Mouse (Mus musculus) liver, embryonic 16.5 days (tissue): Measurements from ENCODE around the gene Spout1. TPM values are rescaled to one million over a fixed set of nuclear protein-coding genes. Genes with fewer than 3 reads are reported as not detected.
A peak's percentile ranks its signal among the peaks of the same experiment; 100 is the strongest.
"Not testable (repeated sequence)": the region's sequence is repeated elsewhere in the genome, so short reads cannot be mapped to it uniquely, and the experiment has no call there.

Experiments used
- ATAC-seq: fragments of 200-750 bp; cut with Nextera tagmentation; 2 replicates; pipeline ENCODE4 v1.8.0; 2017; ENCODE audit warnings: low read depth, mild to moderate bottlenecking, moderate number of reproducible peaks, moderate library complexity
- H3K27ac ChIP-seq: fragments of 300-500 bp; sonication (generic); 2 replicates; pipeline ENCODE4 v1.5.1; 2014; ENCODE audit warnings: mild to moderate bottlenecking, low read length
- H3K27me3 ChIP-seq: fragments of 300-500 bp; sonication (generic); 2 replicates; pipeline ENCODE4 v1.6.1; 2014; ENCODE audit warnings: low read depth, low read length, mixed read lengths; ENCODE audit not compliant: control insufficient read depth, insufficient read depth
- H3K36me3 ChIP-seq: fragments of 300-500 bp; sonication (generic); 2 replicates; pipeline ENCODE4 v1.6.1; 2014; ENCODE audit warnings: mild to moderate bottlenecking; ENCODE audit not compliant: control insufficient read depth, insufficient read depth
- H3K4me1 ChIP-seq: fragments of 300-500 bp; sonication (generic); 2 replicates; pipeline ENCODE4 v1.6.1; 2014; ENCODE audit warnings: low read depth, low read length, mixed read lengths; ENCODE audit not compliant: control insufficient read depth
- H3K4me2 ChIP-seq: fragments of 300-500 bp; sonication (generic); 2 replicates; pipeline ENCODE4 v1.6.1; 2014; ENCODE audit warnings: low read depth, low read length, mixed read lengths
- H3K4me3 ChIP-seq: fragments of 300-500 bp; sonication (generic); 2 replicates; pipeline ENCODE4 v1.5.1; 2014; ENCODE audit warnings: low read depth, mild to moderate bottlenecking, low read length
- H3K9ac ChIP-seq: fragments of 300-500 bp; sonication (generic); 2 replicates; pipeline ENCODE4 v1.6.1; 2014; ENCODE audit warnings: low read depth, low read length
- H3K9me3 ChIP-seq: fragments of 300-500 bp; sonication (generic); replicated peaks from 2 replicates; pipeline ENCODE4 v1.6.1; 2016; ENCODE audit warnings: low read length; ENCODE audit not compliant: control insufficient read depth
- WGBS: fragments of 180-500 bp; shearing (Covaris S2); extraction: QIAGEN DNeasy Blood & Tissue Kit; methylation state at CpG from one replicate; pipeline ENCODE4 v1.1.7; 2014; ENCODE audit not compliant: insufficient replicate concordance; 5-methylcytosine and 5-hydroxymethylcytosine counted together
- polyA plus RNA-seq: library from polyadenylated mRNA; unstranded; fragments of >200 nt; fragmentation: Nextera tagmentation; extraction: Ambion mirVana; gene quantifications from 2 replicates; pipeline ENCODE4 v1.2.1, GENCODE M21; 2015

Gene Spout1
- polyA plus RNA-seq, 1 experiment from 2014 or later: 22.5 TPM

GRCm38 (mm10) chr2:30171997-30172382 lies 6.3 kb downstream of the Spout1 start:
- Histone ChIP-seq H3K27ac (no peak overlapping the region), H3K9ac (peak overlapping the region; percentile 67), H3K27me3 (no peaks in the 10 kb centered on the region), H3K9me3 (peaks cover 4% of the 10 kb centered on the region), H3K4me2 (peak overlapping the region; percentile 94), H3K4me1 (peaks cover 12% of the 10 kb centered on the region), H3K4me3 (peak overlapping the region; percentile 68), H3K36me3 (peaks cover 25% of the 10 kb centered on the region)
- 0 out of 2 replicates have a peak, but pooled peaks have one; percentile 5 for ATAC-seq
- 2% methylated on average over 19 of the region's 19 CpGs for WGBS

GRCm38 (mm10) chr2:30171371-30171996 lies 6.8 kb downstream of the Spout1 start, which contains the start of gene Endog:
TSS of gene Endog (plus strand) at chr2:30171493.
- H3K4me2 ChIP-seq: peak within 1 kb of the TSS; percentile 94
- WGBS: under 1% methylated on average over 75 of the region's 75 CpGs
- peaks cover 9% of the 10 kb centered on the region for H3K9me3 ChIP-seq
- H3K9ac ChIP-seq: peak within 1 kb of the TSS; percentile 67
- H3K4me3 ChIP-seq: peak within 1 kb of the TSS; percentile 68
- peak; percentile 92 for ATAC-seq
- peak within 1 kb of the TSS; percentile 69 for H3K27ac ChIP-seq
- H3K4me1 ChIP-seq: peaks cover 11% of the 10 kb centered on the region
- peaks cover 24% of the 10 kb centered on the region for H3K36me3 ChIP-seq
- H3K27me3 ChIP-seq: no peaks in the 10 kb centered on the region

- Histone ChIP-seq H3K4me3 (no peak overlapping the region), H3K4me2 (no peak overlapping the region), H3K4me1 (peaks cover 2% of the 10 kb centered on the region; the same call in 1 of the 2 replicates), H3K27me3 (no peaks in the 10 kb centered on the region), H3K9me3 (peaks cover 9% of the 10 kb centered on the region), H3K36me3 (no peaks in the 10 kb centered on the region), H3K9ac (no peak overlapping the region), H3K27ac (no peak overlapping the region)
- no peak for ATAC-seq
- 45% methylated on average over 4 of the region's 4 CpGs for WGBS
Observed at GRCm38 (mm10) chr2:30166677-30167076, 11.6 kb downstream of the Spout1 start.

GRCm38 (mm10) chr2:30164340-30164932 lies 13.8 kb downstream of the Spout1 start:
- Histone ChIP-seq H3K4me3 (no peak overlapping the region), H3K36me3 (no peaks in the 10 kb centered on the region), H3K4me1 (no peaks in the 10 kb centered on the region), H3K9me3 (peaks cover 9% of the 10 kb centered on the region), H3K4me2 (no peak overlapping the region), H3K9ac (no peak overlapping the region), H3K27ac (no peak overlapping the region), H3K27me3 (no peaks in the 10 kb centered on the region)
- no peak for ATAC-seq
- 60% methylated on average over 9 of the region's 9 CpGs for WGBS

- Histone ChIP-seq H3K9ac (no peak overlapping the region), H3K4me2 (no peak overlapping the region), H3K36me3 (no peaks in the 10 kb centered on the region), H3K27me3 (no peaks in the 10 kb centered on the region), H3K9me3 (peaks cover 8% of the 10 kb centered on the region), H3K4me3 (no peak overlapping the region), H3K4me1 (no peaks in the 10 kb centered on the region), H3K27ac (no peak overlapping the region)
- ATAC-seq: no peak
Observed at GRCm38 (mm10) chr2:30161809-30162208, 16.4 kb downstream of the Spout1 start.

- not testable (repeated sequence) for H3K27me3 ChIP-seq, H3K9me3 ChIP-seq, ATAC-seq, H3K4me2 ChIP-seq, H3K27ac ChIP-seq, H3K4me3 ChIP-seq, H3K9ac ChIP-seq, H3K36me3 ChIP-seq, H3K4me1 ChIP-seq
- WGBS: 84% methylated on average over 4 of the region's 10 CpGs
Observed at GRCm38 (mm10) chr2:30159871-30160270, 18.4 kb downstream of the Spout1 start.

GRCm38 (mm10) chr2:30152616-30153015 lies 25.6 kb downstream of the Spout1 start:
- H3K4me3 ChIP-seq: no peak overlapping the region
- WGBS: 78% methylated on average over 8 of the region's 8 CpGs

GRCm38 (mm10) chr2:30151840-30152239 lies 26.4 kb downstream of the Spout1 start:
- Histone ChIP-seq H3K9ac (no peak overlapping the region), H3K36me3 (peaks cover 17% of the 10 kb centered on the region), H3K27ac (no peak overlapping the region), H3K4me1 (no peaks in the 10 kb centered on the region), H3K27me3 (no peaks in the 10 kb centered on the region), H3K4me2 (no peak overlapping the region), H3K9me3 (no peaks in the 10 kb centered on the region), H3K4me3 (no peak overlapping the region)
- ATAC-seq: no peak
- 79% methylated on average over 11 of the region's 11 CpGs for WGBS

More at GRCm38 (mm10) chr2:30152616-30153015, 25.6 kb downstream of the Spout1 start:
- no peak overlapping the region for H3K9ac ChIP-seq
- no peak overlapping the region for H3K4me2 ChIP-seq
- H3K36me3 ChIP-seq: peaks cover 11% of the 10 kb centered on the region
- no peak overlapping the region for H3K27ac ChIP-seq
- H3K9me3 ChIP-seq: no peaks in the 10 kb centered on the region
- no peak for ATAC-seq
- no peaks in the 10 kb centered on the region for H3K27me3 ChIP-seq
- H3K4me1 ChIP-seq: no peaks in the 10 kb centered on the region

GRCm38 (mm10) chr2:30147466-30147865 lies 30.8 kb downstream of the Spout1 start:
- 81% methylated on average over 4 of the region's 4 CpGs for WGBS
- Histone ChIP-seq H3K27ac (no peak overlapping the region), H3K4me3 (no peak overlapping the region), H3K9me3 (no peaks in the 10 kb centered on the region), H3K4me1 (no peaks in the 10 kb centered on the region), H3K27me3 (no peaks in the 10 kb centered on the region), H3K4me2 (no peak overlapping the region), H3K9ac (no peak overlapping the region), H3K36me3 (peaks cover 26% of the 10 kb centered on the region)
- peak; percentile 72 for ATAC-seq
